Mouse (Mus musculus) forebrain, postnatal 0 days (tissue): Measurements from ENCODE around the gene Dapp1. TPM values are rescaled to one million over a fixed set of nuclear protein-coding genes. Genes with fewer than 3 reads are reported as not detected.
A peak's percentile ranks its signal among the peaks of the same experiment; 100 is the strongest.
"Not testable (repeated sequence)": the region's sequence is repeated elsewhere in the genome, so short reads cannot be mapped to it uniquely, and the experiment has no call there.

Experiments
- ATAC-seq: fragments of 200-750 bp; cut with Nextera tagmentation; 2 replicates; pipeline ENCODE4 v1.8.0; 2017; ENCODE audit warnings: mild to moderate bottlenecking, moderate library complexity
- DNase-seq: peaks from one replicate; pipeline ENCODE4 v3.0.0-alpha.2; 2015
- H3K27ac ChIP-seq: fragments of 300-500 bp; sonication (generic); 2 replicates; pipeline ENCODE4 v1.5.1; 2014; ENCODE audit warnings: low read depth, mild to moderate bottlenecking, antibody characterized with exemption, low read length, moderate library complexity, mixed read lengths
- H3K27me3 ChIP-seq: fragments of 300-500 bp; sonication (generic); 2 replicates; pipeline ENCODE4 v1.6.1; 2014; ENCODE audit warnings: mild to moderate bottlenecking, low read length, mixed read lengths; ENCODE audit not compliant: insufficient read depth
- H3K36me3 ChIP-seq: fragments of 300-500 bp; sonication (generic); 2 replicates; pipeline ENCODE4 v1.6.1; 2014; ENCODE audit warnings: mild to moderate bottlenecking, moderate library complexity; ENCODE audit not compliant: insufficient read depth
- H3K4me1 ChIP-seq: fragments of 300-500 bp; sonication (generic); 2 replicates; pipeline ENCODE4 v1.6.1; 2014; ENCODE audit warnings: antibody characterized with exemption; ENCODE audit not compliant: insufficient read depth
- H3K4me2 ChIP-seq: fragments of 300-500 bp; sonication (generic); 2 replicates; pipeline ENCODE4 v1.6.1; 2014; ENCODE audit warnings: low read depth, mild to moderate bottlenecking, moderate library complexity
- H3K4me3 ChIP-seq: fragments of 300-500 bp; sonication (generic); 2 replicates; pipeline ENCODE4 v1.5.1; 2014; ENCODE audit warnings: low read depth, low read length, mixed read lengths
- H3K9ac ChIP-seq: fragments of 300-500 bp; sonication (generic); 2 replicates; pipeline ENCODE4 v1.6.1; 2014; ENCODE audit warnings: mild to moderate bottlenecking
- H3K9me3 ChIP-seq: fragments of 300-500 bp; sonication (generic); 2 replicates; pipeline ENCODE4 v1.6.1; 2016; ENCODE audit warnings: low read length
- CTCF ChIP-seq: sonication (generic); IDR thresholded peaks from 2 replicates; pipeline ENCODE4 v1.5.1; 2016; ENCODE audit warnings: antibody characterized with exemption, control low read depth, low read depth
- WGBS: fragments of 180-500 bp; shearing (Covaris S2); extraction: QIAGEN DNeasy Blood & Tissue Kit; methylation state at CpG from one replicate; pipeline ENCODE4 v1.1.7; 2014; 5-methylcytosine and 5-hydroxymethylcytosine counted together
- polyA plus RNA-seq: library from polyadenylated mRNA; unstranded; fragments of >200 nt; fragmentation: Nextera tagmentation; extraction: Ambion mirVana; gene quantifications from 2 replicates; pipeline ENCODE4 v1.2.1, GENCODE M21; 2015
- total RNA-seq: library from RNA; depleted of rRNA; stranded (reverse); fragments of >200 nt; gene quantifications from 2 replicates; pipeline ENCODE4 v1.2.3, GENCODE M21; 2014

Gene Dapp1
- total and polyA plus RNA-seq, 2 experiments from 2014 or later, result 3.3 to 4.3 TPM

- Histone ChIP-seq H3K27ac (no peak overlapping the region), H3K27me3 (no peaks in the 10 kb centered on the region), H3K36me3 (peaks cover 15% of the 10 kb centered on the region), H3K9me3 (no peaks in the 10 kb centered on the region), H3K4me3 (no peak overlapping the region), H3K4me2 (no peak overlapping the region), H3K9ac (no peak overlapping the region), H3K4me1 (peaks cover 13% of the 10 kb centered on the region)
- no peak for DNase-seq
- TF ChIP-seq CTCF, result no peak
- 96% methylated on average over 4 of the region's 4 CpGs for WGBS
- no peak for ATAC-seq
Measured at GRCm38 (mm10) chr3:137920594-137920993, 60.8 kb downstream of the Dapp1 start.

GRCm38 (mm10) chr3:137919398-137919797, 61.9 kb downstream of the Dapp1 start:
- ATAC-seq, result no peak
- Histone ChIP-seq H3K27ac (no peak overlapping the region), H3K9ac (peak overlapping the region; percentile 82)

GRCm38 (mm10) chr3:137918932-137919311, 62.4 kb downstream of the Dapp1 start:
- H3K4me2 ChIP-seq, result peak overlapping the region; percentile 85
- peak overlapping the region; percentile 86 for H3K27ac ChIP-seq
- WGBS, result 14% methylated on average over 6 of the region's 6 CpGs
- H3K36me3 ChIP-seq, result peaks cover 15% of the 10 kb centered on the region
- H3K4me3 ChIP-seq, result peak overlapping the region; percentile 89
- H3K27me3 ChIP-seq, result no peaks in the 10 kb centered on the region
- peaks cover 13% of the 10 kb centered on the region for H3K4me1 ChIP-seq
- DNase-seq, result no peak
- no peak for TF ChIP-seq CTCF
- H3K9me3 ChIP-seq, result no peaks in the 10 kb centered on the region
- H3K9ac ChIP-seq, result peak overlapping the region; percentile 82
- ATAC-seq, result peak; percentile 49

More at GRCm38 (mm10) chr3:137919398-137919797, 61.9 kb downstream of the Dapp1 start:
- peaks cover 13% of the 10 kb centered on the region for H3K4me1 ChIP-seq
- no peak for DNase-seq
- no peaks in the 10 kb centered on the region for H3K9me3 ChIP-seq
- WGBS, result 90% methylated on average over 7 of the region's 7 CpGs
- peak overlapping the region; percentile 85 for H3K4me2 ChIP-seq
- no peak for TF ChIP-seq CTCF
- peak overlapping the region; percentile 89 for H3K4me3 ChIP-seq
- no peaks in the 10 kb centered on the region for H3K27me3 ChIP-seq
- peaks cover 15% of the 10 kb centered on the region for H3K36me3 ChIP-seq

DNA sequence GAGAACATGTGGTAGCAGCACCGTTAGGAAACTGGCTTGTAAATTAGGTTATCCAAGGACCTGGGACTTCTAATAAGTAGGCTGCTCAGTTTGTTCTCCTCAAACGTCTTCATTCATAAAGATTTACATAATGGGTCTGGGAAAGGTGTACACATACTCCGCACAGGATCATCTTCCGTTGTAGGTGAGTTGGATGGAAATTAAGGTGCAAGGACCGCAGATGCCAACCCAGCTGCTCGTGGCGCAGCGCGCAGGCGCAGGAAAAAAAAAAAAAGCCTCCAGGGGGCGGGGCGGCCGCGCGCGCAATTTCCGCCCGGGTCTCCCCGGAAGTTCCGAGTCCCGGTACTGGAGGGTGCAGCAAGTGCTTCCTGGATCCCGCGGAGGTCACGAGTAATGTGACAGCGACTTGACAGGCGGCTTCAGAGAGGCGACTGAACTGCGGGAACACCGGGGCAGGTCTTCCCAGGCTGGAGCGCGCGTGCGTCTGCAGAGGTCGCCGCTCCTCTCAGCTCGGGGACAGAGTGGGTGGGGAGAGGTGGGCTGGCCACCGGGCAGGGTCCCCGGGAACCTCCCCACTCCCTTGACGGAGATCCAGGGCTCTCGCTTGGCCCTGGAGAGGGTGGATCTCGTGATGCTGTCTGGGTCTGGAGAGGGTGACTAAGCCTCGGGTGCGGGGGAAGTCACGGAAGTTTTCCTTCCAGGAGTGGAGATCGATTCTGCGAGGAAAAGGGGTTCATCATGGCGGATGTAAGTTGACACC, 63.0 kb downstream of the Dapp1 start, which contains the start of gene Lamtor3:
Gene Lamtor3 (plus strand): TSS at position 335 of the 760 bp plus-strand sequence.
- peak; percentile 94 for DNase-seq
- Histone ChIP-seq H3K9ac (peak within 1 kb of the TSS; percentile 82), H3K36me3 (peaks cover 11% of the 10 kb centered on the region), H3K4me2 (peak within 1 kb of the TSS; percentile 85), H3K4me3 (peak within 1 kb of the TSS; percentile 89), H3K9me3 (no peaks in the 10 kb centered on the region), H3K27me3 (no peaks in the 10 kb centered on the region), H3K4me1 (peaks cover 13% of the 10 kb centered on the region), H3K27ac (peak within 1 kb of the TSS; percentile 86)
- ATAC-seq, result peak; percentile 96
- TF ChIP-seq CTCF, result no peak
- under 1% methylated on average over 47 of the region's 47 CpGs for WGBS

DNA sequence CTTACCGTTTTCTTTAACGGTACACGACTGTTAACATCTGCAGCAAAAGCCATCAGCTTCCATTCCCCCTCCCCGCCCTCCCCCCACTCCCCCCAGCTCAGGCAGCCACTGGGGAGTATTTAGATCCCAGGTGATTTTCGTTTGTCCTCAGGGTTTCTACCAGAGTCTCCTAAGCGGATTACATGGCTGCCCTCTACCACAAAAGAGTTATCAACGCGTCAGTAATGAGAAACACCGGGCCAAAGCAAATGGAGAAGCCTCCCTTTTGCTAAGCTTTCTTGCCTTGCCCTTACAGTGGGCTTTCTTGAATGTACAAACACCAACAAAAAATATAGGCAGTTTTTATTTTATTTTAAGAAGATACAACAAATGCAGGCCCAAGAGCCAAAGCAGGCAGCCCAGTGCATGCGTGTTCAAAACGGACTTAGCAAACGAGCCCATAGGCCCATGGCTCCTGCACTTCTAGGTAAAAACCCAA, 63.6 kb downstream of the Dapp1 start:
- DNase-seq, result no peak
- peak; percentile 54 for ATAC-seq
- peaks cover 13% of the 10 kb centered on the region for H3K4me1 ChIP-seq
- peak overlapping the region; percentile 85 for H3K4me2 ChIP-seq
- no peaks in the 10 kb centered on the region for H3K9me3 ChIP-seq
- H3K27ac ChIP-seq, result peak overlapping the region; percentile 86
- peaks cover 11% of the 10 kb centered on the region for H3K36me3 ChIP-seq
- 3% methylated on average over 12 of the region's 12 CpGs for WGBS
- peak overlapping the region; percentile 89 for H3K4me3 ChIP-seq
- TF ChIP-seq CTCF, result no peak
- H3K27me3 ChIP-seq, result no peaks in the 10 kb centered on the region
- H3K9ac ChIP-seq, result peak overlapping the region; percentile 82

- H3K36me3 ChIP-seq, result peaks cover 12% of the 10 kb centered on the region
- no CpG with 5 or more reads among the region's 1 CpGs for WGBS
- not testable (repeated sequence) for H3K27ac ChIP-seq, ATAC-seq, H3K4me2 ChIP-seq, H3K9ac ChIP-seq, H3K4me3 ChIP-seq, H3K9me3 ChIP-seq, DNase-seq, H3K27me3 ChIP-seq
- peaks cover 12% of the 10 kb centered on the region for H3K4me1 ChIP-seq
Measured at GRCm38 (mm10) chr3:137914567-137914966, 66.8 kb downstream of the Dapp1 start.

- Histone ChIP-seq H3K9me3 (no peaks in the 10 kb centered on the region), H3K4me1 (peaks cover 6% of the 10 kb centered on the region; the same call in 1 of the 2 replicates), H3K9ac (no peak overlapping the region), H3K4me2 (no peak overlapping the region), H3K27me3 (no peaks in the 10 kb centered on the region), H3K27ac (no peak overlapping the region), H3K36me3 (peaks cover 13% of the 10 kb centered on the region), H3K4me3 (no peak overlapping the region)
- 83% methylated on average over 2 of the region's 2 CpGs for WGBS
- no peak for DNase-seq
- no peak for ATAC-seq
- no peak for TF ChIP-seq CTCF
Measured at GRCm38 (mm10) chr3:137913093-137913492, 68.3 kb downstream of the Dapp1 start.
